Mouse (Mus musculus): Measurements from ENCODE around the gene Prss53. TPM values are rescaled to one million over a fixed set of nuclear protein-coding genes. Genes with fewer than 3 reads are reported as not detected.

The Prss53 gene
- polyA plus RNA-seq, 1 experiment from 2014 or later: 0.56 TPM

DNA sequence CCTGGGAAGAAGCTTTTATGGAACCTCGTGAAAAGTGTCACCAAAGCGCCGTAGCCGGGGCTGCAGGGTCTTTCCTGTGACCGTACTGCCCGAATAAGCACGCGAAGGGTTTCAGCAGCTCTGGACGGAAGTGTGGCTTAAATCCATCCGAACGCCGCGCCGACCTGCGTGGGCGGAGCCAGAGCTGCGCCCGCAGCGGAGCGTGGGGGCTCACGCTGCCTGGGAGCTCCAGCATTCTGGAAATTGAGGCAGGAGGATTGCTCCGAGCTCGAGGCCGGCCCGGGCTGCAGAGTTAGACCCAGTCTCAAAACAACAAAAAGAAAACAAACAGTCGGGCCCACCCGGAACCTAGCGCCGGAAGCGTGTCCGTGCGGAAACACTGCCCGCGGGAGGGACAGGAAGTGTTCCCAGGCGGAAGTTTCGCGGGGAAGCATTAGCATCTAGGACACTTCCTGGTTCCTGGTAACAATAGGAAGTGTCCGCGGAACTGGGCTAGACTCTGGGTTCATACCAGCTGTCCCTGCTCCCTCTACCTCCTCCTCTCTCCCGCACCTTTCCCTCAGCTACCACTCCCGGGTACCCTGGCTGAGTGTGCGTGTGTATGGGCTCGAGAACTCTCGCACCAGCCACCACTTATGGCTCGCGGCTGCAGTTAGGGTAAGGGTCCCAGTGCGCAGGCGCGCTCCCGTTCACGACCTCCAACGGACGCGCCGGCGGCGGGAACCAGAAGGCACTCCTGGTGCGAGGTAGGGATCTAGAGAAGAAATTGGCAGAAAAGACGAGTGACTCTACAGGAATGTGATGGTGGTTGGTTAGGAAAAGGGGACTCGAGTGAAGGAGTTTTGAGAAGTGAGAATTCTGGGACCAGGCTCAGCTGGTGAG is 14.1 kb downstream of the Prss53 start, which contains the start of gene Zfp668:
TSS of gene Zfp668 (minus strand) at position 362 of the 882 bp plus-strand sequence.
- Histone ChIP-seq H3K27me3 (replicated peaks; ENCODE audit: insufficient read depth, low read length) (no peaks in the 10 kb centered on the region), H3K9ac (replicated peaks; ENCODE audit: low read depth) (peak within 1 kb of the TSS; percentile 84), H3K9me3 (ENCODE audit: low read length) (no peaks in the 10 kb centered on the region), H3K27ac (ENCODE audit: low read length) (peak within 1 kb of the TSS; percentile 98), H3K36me3 (ENCODE audit: insufficient read depth, low read length) (peaks cover 33% of the 10 kb centered on the region), H3K4me1 (ENCODE audit: insufficient read depth, low read depth, low read length) (peaks cover 5% of the 10 kb centered on the region; the same call in 1 of the 2 replicates), H3K4me3 (ENCODE audit: low read depth, low read length) (peak within 1 kb of the TSS; percentile 89), H3K4me2 (replicated peaks; ENCODE audit: low read depth, low read length) (peak within 1 kb of the TSS; percentile 92)
- TF ChIP-seq CTCF (IDR thresholded peaks at IDR 0.05) (no peak), EP300 (IDR thresholded peaks at IDR 0.05) (no peak)
- ATAC-seq: peak; percentile 67
- WGBS: 1% methylated on average over 60 of the region's 60 CpGs
- DNase-seq (ENCODE audit: low spot score): peak; percentile 96

DNA sequence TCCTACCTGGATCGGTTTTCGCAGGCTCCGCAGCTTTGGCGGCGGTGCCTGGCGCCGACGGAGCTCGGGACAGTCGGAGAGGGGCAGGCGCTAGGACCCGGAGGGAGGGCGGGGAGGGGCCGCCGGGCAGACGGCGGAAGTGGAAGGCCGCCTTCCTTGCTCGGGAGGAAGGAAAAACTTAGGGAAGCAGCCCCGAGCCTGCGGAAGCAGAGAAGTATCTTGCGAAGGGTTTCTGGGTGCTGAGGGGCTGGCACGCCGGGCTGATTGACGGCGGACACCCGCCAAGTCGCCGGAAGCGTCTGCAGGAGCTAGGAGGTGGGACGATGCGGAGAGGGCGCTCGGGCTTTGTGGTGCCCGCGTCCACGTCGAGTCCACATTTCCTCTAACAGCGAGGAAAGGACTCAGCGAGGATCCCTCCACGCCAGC is 14.7 kb downstream of the Prss53 start, which contains the start of gene Zfp646:
TSS of gene Zfp646 (plus strand) at position 181 of the 426 bp plus-strand sequence.
- TF ChIP-seq CTCF (IDR thresholded peaks at IDR 0.05) (no peak), EP300 (IDR thresholded peaks at IDR 0.05) (no peak)
- Histone ChIP-seq H3K36me3 (ENCODE audit: insufficient read depth, low read length) (peaks cover 27% of the 10 kb centered on the region), H3K4me3 (ENCODE audit: low read depth, low read length) (peak within 1 kb of the TSS; percentile 89), H3K9me3 (ENCODE audit: low read length) (no peaks in the 10 kb centered on the region), H3K4me1 (ENCODE audit: insufficient read depth, low read depth, low read length) (peaks cover 5% of the 10 kb centered on the region; the same call in 1 of the 2 replicates), H3K27me3 (replicated peaks; ENCODE audit: insufficient read depth, low read length) (no peaks in the 10 kb centered on the region), H3K9ac (replicated peaks; ENCODE audit: low read depth) (peak within 1 kb of the TSS; percentile 84), H3K27ac (ENCODE audit: low read length) (peak within 1 kb of the TSS; percentile 98), H3K4me2 (replicated peaks; ENCODE audit: low read depth, low read length) (peak within 1 kb of the TSS; percentile 92)
- WGBS: under 1% methylated on average over 40 of the region's 41 CpGs
- DNase-seq (ENCODE audit: low spot score) (peak; percentile 95), ATAC-seq (peak; percentile 91)

DNA sequence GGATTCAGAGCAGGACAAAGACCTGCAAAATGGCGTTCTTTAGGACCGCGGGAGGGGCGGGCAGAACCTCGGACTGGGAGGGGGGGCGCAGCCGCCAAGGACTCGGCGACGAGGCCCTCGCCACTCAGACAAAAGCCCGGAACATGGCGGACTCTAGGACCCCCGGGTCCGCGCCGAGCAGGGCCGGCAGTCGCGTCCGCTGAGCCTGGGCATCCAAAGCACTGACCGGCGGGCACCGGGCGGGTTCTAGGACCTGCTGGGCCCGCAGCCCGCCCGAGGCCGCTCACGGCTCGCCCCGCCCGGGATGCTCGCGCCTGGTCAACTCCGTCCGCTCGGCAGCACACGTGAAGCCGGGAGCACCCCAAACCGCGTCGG is 15.2 kb downstream of the Prss53 start:
- Histone ChIP-seq H3K36me3 (ENCODE audit: insufficient read depth, low read length) (peaks cover 22% of the 10 kb centered on the region), H3K4me2 (replicated peaks; ENCODE audit: low read depth, low read length) (peak overlapping the region; percentile 92), H3K4me1 (ENCODE audit: insufficient read depth, low read depth, low read length) (peaks cover 5% of the 10 kb centered on the region; the same call in 1 of the 2 replicates), H3K9ac (replicated peaks; ENCODE audit: low read depth) (peak overlapping the region; percentile 84), H3K9me3 (ENCODE audit: low read length) (no peaks in the 10 kb centered on the region), H3K27ac (ENCODE audit: low read length) (peak overlapping the region; percentile 98), H3K27me3 (replicated peaks; ENCODE audit: insufficient read depth, low read length) (no peaks in the 10 kb centered on the region), H3K4me3 (ENCODE audit: low read depth, low read length) (peak overlapping the region; percentile 89)
- ATAC-seq (peak; percentile 93), DNase-seq (ENCODE audit: low spot score) (peak; percentile 97)
- TF ChIP-seq EP300 (IDR thresholded peaks at IDR 0.05): no peak
- no peak for TF ChIP-seq CTCF (IDR thresholded peaks at IDR 0.05)
- WGBS: 1% methylated on average over 28 of the region's 43 CpGs

DNA sequence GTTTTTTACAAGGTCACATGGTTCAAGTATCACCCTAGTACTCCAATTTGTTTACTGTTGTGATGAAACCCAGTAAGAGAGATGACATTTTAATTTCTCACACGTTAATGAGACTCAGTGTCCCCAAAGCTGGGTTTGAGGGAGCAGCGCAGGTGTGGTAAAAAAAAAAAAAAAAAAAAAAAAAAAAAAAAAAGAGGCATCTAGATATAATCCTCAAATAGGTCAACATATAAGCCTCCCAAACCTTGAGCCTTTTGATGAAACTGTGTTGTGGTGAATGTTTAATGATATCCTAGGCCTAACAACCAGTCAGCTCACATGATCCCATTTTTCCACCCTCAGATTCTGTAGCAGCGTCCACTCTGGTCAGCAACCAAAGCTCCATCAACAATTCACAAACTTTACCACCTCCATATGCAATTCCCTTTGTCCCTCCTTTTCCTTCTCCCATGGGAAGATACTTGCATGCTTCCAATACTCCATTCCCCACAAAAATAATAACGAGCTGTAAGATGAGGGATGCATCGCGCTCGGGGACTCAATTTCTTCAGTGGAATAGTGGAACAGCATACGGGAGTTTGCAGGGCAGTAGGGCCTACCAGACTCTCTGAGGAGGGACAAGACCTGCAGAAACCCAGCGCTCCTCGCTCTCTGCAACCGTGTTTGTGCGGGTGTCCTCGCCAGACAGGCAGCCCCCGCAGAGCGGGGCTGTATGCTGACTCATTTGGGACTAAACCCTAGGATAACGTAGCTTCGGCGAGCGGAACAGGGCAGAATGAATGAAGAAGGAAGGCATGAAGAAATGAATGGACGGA is 15.8 kb downstream of the Prss53 start:
- Histone ChIP-seq H3K4me3 (ENCODE audit: low read depth, low read length) (peak overlapping the region; percentile 89), H3K4me1 (ENCODE audit: insufficient read depth, low read depth, low read length) (peaks cover 5% of the 10 kb centered on the region; the same call in 1 of the 2 replicates), H3K36me3 (ENCODE audit: insufficient read depth, low read length) (peaks cover 18% of the 10 kb centered on the region), H3K27me3 (replicated peaks; ENCODE audit: insufficient read depth, low read length) (no peaks in the 10 kb centered on the region), H3K27ac (ENCODE audit: low read length) (peak overlapping the region; percentile 98; the same call in 1 of the 2 replicates), H3K9me3 (ENCODE audit: low read length) (no peaks in the 10 kb centered on the region), H3K4me2 (replicated peaks; ENCODE audit: low read depth, low read length) (peak overlapping the region; percentile 92), H3K9ac (replicated peaks; ENCODE audit: low read depth) (peak overlapping the region; percentile 84; the same call in 1 of the 2 replicates)
- WGBS: 3% methylated on average over 20 of the region's 20 CpGs
- DNase-seq (ENCODE audit: low spot score): no peak
- no peak for TF ChIP-seq CTCF (IDR thresholded peaks at IDR 0.05)
- no peak for TF ChIP-seq EP300 (IDR thresholded peaks at IDR 0.05)
- ATAC-seq: no peak

DNA sequence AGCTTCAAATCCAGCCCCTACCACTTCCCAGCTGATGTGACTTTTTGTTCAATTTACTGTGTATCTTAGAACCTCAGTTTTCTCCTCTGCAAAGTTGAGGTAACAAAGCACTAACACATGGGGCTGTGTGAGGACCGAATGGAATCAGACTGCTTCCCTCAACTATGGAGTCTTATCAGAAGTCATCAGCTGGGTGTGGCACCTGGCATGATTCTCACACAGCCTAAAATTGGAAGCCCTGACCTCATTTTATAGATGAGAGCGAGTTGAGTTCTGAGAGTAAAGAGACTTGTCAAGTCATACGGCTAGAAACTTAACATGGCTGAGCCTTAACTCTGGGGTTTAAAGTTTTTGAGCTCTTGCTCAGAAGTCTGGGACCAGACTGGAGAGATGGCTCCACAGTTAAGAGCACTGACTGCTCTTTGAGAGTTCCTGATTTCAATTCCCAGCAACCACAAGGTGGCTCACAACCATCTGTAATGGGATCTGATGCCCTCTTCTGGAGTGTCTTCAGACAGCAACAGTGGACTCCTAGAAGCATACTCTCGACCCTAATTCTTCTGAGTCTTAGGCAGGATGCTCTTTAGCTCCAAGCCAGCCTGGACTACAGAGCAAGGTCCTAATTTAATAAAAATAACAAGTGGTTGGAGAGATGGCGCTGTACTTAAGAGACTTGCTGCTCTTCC is 20.5 kb downstream of the Prss53 start:
- H3K36me3 ChIP-seq (ENCODE audit: insufficient read depth, low read length): no peaks in the 10 kb centered on the region
- peaks cover 5% of the 10 kb centered on the region; the same call in 1 of the 2 replicates for H3K4me1 ChIP-seq (ENCODE audit: insufficient read depth, low read depth, low read length)
- TF ChIP-seq EP300 (IDR thresholded peaks at IDR 0.05) (no peak), CTCF (IDR thresholded peaks at IDR 0.05) (peak; percentile 50)
- no peak for ATAC-seq
- DNase-seq (ENCODE audit: low spot score): no peak
- no peak overlapping the region for H3K4me2 ChIP-seq (replicated peaks; ENCODE audit: low read depth, low read length)
- H3K9me3 ChIP-seq (ENCODE audit: low read length): no peaks in the 10 kb centered on the region
- H3K27ac ChIP-seq (ENCODE audit: low read length): no peak overlapping the region
- H3K9ac ChIP-seq (replicated peaks; ENCODE audit: low read depth): no peak overlapping the region
- 80% methylated on average over 5 of the region's 5 CpGs for WGBS
- H3K27me3 ChIP-seq (replicated peaks; ENCODE audit: insufficient read depth, low read length): no peaks in the 10 kb centered on the region
- no peak overlapping the region for H3K4me3 ChIP-seq (ENCODE audit: low read depth, low read length)
